Mouse (Mus musculus): ENCODE results near the gene Prm2. TPM values are rescaled to one million over a fixed set of nuclear protein-coding genes. Genes with fewer than 3 reads are reported as not detected.

The Prm2 gene
- total and polyA plus RNA-seq, 3 experiments, result 0.19 TPM; not detected in 2

GRCm38 (mm10) chr16:10774726-10775125 lies 21.2 kb downstream of the Prm2 start:
- peak; percentile 39 for DNase-seq

- no peak for DNase-seq
Measured at GRCm38 (mm10) chr16:10773543-10773942, 22.4 kb downstream of the Prm2 start.

DNA sequence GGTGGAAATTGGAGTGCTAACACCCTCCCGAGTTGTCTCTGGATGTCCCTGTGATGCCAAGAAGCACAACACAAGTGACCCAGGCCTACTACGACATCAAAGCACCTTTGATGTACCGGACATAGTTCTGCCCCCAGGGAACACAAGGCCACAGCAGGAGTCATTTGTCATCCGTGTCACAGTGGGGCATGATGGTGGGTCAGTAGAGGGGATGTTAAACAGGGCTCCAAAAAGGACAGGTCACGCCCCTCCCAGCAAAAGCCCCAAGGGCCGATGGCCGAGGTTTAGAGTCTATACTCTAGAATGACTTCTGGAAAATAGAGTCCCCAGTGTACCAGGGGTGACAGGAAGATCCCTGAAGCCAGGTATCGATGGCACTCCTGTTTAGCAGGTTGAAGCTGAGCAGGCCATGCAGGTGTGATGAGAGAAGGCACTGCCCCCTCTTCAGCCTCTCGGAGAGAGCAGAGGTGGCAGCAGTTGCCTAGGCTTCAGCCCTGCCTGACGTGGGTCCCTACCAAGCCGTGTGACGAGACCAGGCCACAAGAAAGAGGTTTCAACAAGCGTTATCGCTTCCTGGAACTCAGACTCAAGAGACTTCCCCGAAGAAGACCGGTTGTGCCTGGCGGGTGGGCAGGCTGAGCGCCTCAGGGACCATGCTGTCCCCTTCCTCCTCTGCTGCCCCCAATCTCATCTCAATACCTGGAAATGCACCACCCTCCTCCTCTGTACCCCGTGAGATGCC lies 24.0 kb downstream of the Prm2 start:
- DNase-seq, result peak; percentile 62

- DNase-seq, result no peak
Measured at GRCm38 (mm10) chr16:10770531-10771325, 25.2 kb downstream of the Prm2 start.

DNA sequence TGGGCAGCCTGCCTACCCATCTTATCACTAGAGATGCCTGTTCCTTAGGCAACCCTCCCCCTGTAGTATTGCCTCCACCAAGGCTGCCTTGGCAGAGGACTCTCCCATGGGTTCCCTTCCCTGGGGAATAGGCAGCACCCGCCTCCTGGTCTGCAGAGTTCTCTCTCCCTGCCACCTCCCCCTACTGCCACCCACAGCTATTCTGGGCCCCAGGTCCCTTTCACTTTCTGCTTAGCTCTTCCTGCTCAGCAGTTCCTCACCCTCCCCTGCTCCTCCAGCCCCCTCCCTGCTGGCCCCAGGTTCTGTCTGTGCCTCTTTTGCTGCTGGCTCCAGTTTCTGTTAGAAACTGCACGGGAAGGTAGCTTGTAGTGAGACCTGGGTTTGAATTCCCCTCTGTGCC lies 26.3 kb downstream of the Prm2 start:
- peak; percentile 51 for DNase-seq

DNA sequence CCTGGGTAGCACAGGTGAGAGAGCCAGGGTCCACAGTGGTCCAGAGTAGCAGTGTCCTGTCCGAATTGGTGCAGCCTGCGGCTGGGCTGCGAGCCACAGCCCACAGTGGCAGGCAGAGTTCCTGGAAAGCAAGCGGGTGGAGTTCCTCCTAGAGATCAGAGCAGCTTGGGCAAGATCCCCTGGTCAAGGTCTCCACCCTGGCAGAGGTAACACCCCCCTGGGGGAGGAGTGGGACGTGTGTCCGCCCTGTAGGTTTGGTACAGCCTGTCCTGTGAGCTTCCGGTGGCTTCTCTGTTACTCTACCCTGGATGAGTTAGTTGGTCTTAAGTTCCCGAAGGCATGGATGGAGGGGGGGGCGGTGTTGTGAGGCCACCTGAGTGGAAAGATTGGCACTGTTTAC lies 27.1 kb downstream of the Prm2 start:
- DNase-seq, result peak; percentile 83

DNA sequence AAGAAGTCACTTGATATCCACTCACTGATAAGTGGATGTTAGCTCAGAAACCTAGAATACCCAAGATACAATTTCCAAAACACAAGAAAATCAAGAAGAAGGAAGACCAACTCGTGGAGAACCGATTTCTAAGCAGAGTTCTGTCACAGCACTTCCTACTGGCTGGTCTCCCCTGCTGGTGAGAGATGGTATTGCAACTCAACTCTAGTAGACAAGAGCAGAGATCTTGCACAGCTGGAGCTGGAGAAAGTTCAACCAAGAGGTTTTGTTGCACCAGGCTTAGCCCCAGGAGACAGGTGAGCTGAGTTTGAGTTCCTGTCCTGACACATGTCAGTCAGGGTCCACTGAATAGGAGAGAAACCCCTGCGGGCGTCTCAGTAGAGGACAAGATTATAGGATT lies 28.8 kb downstream of the Prm2 start:
- DNase-seq, result peak; percentile 66

- DNase-seq, result no peak
Measured at GRCm38 (mm10) chr16:10764323-10764722, 31.6 kb downstream of the Prm2 start.

GRCm38 (mm10) chr16:10763540-10764264 lies 32.2 kb downstream of the Prm2 start:
- DNase-seq, result no peak

DNA sequence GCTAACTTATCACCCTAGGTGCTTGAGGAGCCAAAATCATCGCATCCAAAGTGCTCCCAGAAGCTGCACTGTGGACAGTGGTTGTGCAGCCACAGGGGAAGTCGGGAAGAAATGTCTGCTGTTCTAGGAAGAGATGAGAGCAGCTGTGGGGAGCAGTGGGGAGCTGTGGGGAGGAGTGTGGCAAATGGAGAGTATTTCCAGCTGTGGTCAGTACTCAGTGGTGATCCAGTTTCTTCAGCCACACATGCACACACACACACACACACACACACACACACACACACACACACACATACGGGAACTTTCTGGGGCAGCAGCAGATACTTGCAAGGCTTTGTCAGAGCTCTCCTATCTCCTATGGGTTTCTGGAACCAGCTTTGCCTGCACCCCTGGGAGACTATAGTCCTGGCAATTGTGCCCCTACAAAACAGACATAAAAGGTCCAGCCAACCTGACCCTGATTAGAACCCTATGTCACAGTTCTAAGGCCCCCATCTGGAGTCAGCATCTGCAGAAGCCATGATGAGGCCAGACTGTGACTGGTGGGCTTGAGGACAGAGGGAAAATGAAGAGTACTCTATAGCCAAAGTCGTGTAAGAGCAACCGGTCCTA lies 33.3 kb downstream of the Prm2 start:
- DNase-seq, result no peak

- DNase-seq, result no peak
Measured at GRCm38 (mm10) chr16:10761182-10761581, 34.8 kb downstream of the Prm2 start.

DNA sequence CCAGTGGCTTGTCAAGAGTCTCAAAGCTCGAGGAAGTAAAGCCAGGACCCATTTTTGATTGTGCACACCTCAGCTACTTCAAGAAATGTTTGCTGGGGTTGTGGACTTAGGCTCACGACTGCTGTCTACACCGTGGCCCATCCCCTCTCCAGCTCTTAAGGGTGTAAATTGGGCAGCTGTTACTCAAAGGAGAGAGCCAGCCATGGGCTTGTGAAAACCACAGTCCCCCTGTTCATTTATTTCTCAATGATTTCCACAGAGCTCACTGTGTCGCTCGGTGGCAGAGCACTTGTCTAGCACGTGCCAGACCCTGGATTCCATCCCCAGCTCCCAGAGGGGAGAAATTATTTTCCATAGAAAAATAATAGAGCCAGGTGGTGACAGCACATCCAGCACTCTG lies 39.8 kb downstream of the Prm2 start:
- DNase-seq, result no peak

GRCm38 (mm10) chr16:10754521-10755296 lies 41.2 kb downstream of the Prm2 start:
- DNase-seq, result peak; percentile 94

GRCm38 (mm10) chr16:10749824-10750223 lies 46.1 kb downstream of the Prm2 start:
- DNase-seq, result no peak

DNA sequence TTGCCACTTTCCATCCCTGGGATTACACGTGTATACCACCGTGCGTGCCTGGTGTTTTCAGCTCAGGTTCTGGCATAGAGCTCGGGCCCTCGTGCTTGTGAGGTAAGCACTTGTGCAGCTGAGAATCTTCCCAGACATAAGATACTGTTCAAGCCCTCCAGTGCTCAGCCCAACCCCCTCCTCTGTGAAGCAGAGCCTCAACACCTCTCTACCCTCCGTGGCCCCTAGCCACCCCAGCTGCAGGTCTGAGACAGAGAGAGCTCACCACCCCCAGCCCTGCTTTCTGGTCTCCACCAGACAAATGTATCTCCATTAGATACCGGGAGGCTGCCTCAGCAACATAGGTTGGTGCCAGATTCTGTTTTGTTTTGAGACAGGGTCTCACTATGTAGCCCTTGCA lies 46.7 kb downstream of the Prm2 start:
- DNase-seq, result no peak

Other genes with a start within 250 kb of the Prm2 start
- gene Socs1, start 10.6 kb downstream of the Prm2 start, total RNA-seq (2021), result 1 to 10 TPM; 3.0 to 3.8 TPM
- gene Socs1, start 10.6 kb downstream of the Prm2 start, polyA plus RNA-seq (2012; rRNA removed), result 32.1 and 38.2 TPM in 2 replicates
- gene Tnp2, start 7.5 kb downstream of the Prm2 start, total RNA-seq (2021), result not detected
- gene Tnp2, start 7.5 kb downstream of the Prm2 start, polyA plus RNA-seq (2012; rRNA removed), result not detected in 2 replicates
- gene Prm3, start 5.2 kb downstream of the Prm2 start, total RNA-seq (2021), result not detected
- not detected in 2 replicates for gene Prm3, start 5.2 kb downstream of the Prm2 start, polyA plus RNA-seq (2012; rRNA removed)
- gene Prm1, start 9.7 kb upstream of the Prm2 start, total RNA-seq (2021), result not detected
- gene Prm1, start 9.7 kb upstream of the Prm2 start, polyA plus RNA-seq (2012; rRNA removed), result not detected in 2 replicates
- not detected for gene Gm11172, start 16.8 kb upstream of the Prm2 start, total RNA-seq (2021)
- not detected in 2 replicates for gene Gm11172, start 16.8 kb upstream of the Prm2 start, polyA plus RNA-seq (2012; rRNA removed)
- under 1 TPM; 0.38 to 0.46 TPM for gene Rmi2, start 38.9 kb upstream of the Prm2 start, total RNA-seq (2021)
- 0.77 and 1.3 TPM in 2 replicates for gene Rmi2, start 38.9 kb upstream of the Prm2 start, polyA plus RNA-seq (2012; rRNA removed)

Measured in adrenal gland, adult 2 months (tissue).